Mouse (Mus musculus): Measurements from ENCODE around the gene Hoxd11.

The Hoxd11 gene

DNA sequence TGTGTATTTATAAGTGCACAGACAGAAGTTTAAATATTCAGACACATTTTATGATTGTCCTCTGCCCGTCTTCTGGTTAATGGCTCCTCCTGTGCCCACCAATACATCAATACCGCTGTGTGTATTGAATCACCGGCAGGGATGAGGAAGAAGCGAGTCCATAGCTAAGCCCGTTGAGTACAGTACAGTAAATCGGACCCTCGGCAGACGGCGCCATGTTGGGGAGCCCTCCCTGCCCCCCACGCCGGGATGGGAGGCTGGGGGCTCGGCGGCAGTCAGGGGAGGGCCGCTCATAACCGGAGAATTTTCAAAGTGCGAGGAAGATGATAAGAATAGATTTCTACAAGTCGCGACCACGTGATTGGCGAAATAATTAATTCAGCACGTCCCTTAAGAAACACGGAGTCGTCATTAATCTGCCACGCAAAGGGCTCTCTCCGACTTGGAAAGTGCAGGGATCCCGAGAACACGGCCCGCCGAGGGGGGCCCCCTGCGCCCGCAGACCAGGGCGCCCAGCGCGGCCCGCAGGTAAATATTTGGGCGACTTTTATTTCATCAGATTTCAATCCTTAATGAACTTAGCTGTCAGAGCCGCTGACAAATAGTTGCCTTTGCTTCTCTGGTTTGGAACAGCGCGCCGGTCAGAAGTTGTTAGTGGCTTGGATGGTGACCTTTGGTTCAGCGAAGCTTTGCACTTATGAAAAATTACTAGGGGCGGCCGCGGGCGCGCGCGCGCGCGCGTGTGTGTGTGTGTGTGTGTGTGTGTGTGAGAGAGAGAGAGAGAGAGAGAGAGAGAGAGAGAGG, 53.4 kb downstream of the Hoxd11 start:
- DNase-seq, result no peak

GRCm38 (mm10) chr2:74733317-74733661, 53.9 kb downstream of the Hoxd11 start:
- no peak for DNase-seq

DNA sequence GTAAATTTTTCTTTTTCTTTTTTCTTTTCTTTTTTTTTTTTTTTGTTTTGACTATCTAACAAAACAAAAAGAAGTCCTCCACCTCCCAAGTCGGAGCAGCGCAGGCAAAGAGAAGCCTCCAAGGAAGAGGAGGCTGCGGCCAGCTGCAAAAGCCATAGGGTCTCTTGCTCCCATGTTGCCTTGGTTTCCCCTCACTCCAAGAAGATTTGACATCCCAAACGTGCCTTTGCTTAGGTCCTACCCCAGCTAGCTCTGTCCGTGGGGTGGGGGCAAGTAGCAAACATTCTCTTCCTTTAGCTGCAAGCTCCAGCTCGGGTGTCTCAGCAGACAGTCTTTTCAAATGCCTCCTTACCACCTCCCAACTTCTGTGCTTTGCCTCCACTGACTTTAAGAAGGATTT, 54.4 kb downstream of the Hoxd11 start:
- no peak for DNase-seq

GRCm38 (mm10) chr2:74734451-74734850, 55.1 kb downstream of the Hoxd11 start:
- no peak for DNase-seq

DNA sequence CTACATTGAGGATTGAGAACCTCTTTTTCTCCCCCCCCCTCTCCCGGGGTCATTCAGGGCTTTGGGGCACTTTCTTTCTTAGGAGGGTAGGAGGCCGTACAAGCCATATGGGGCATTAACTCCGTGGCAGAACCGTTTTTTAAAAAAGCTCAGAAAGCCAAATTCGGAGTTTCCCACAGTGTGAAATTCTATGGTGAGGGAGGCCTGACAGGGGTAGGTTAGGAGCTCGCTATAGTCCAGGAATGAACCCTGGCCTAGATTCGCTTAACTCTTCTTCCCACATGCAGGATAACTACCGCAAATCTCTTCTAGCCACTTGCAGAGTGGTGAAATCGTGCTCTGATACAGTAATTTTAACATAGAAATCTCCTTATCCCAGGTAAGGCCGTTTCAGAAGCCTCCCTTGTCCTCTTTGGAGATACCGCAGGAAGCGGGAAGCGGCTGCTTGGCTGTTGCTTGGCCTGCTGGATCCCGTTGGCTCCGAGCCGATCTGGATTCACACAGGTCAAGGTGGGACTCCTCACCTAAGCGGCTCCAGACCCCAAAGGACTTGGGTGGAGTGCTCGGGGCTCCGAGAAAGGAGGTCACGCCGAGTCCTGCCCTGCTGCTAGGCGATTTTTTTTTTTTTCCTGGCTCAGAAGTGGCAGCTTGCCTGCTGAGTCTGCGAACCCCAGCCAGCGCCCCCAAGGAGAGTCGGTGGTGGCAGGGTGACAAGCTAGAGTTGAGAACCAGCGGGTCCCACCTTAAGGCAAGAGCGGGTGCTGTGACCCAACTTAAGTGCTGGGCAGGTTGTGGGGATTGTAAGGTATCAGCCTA, 55.8 kb downstream of the Hoxd11 start:
- DNase-seq, result no peak

DNA sequence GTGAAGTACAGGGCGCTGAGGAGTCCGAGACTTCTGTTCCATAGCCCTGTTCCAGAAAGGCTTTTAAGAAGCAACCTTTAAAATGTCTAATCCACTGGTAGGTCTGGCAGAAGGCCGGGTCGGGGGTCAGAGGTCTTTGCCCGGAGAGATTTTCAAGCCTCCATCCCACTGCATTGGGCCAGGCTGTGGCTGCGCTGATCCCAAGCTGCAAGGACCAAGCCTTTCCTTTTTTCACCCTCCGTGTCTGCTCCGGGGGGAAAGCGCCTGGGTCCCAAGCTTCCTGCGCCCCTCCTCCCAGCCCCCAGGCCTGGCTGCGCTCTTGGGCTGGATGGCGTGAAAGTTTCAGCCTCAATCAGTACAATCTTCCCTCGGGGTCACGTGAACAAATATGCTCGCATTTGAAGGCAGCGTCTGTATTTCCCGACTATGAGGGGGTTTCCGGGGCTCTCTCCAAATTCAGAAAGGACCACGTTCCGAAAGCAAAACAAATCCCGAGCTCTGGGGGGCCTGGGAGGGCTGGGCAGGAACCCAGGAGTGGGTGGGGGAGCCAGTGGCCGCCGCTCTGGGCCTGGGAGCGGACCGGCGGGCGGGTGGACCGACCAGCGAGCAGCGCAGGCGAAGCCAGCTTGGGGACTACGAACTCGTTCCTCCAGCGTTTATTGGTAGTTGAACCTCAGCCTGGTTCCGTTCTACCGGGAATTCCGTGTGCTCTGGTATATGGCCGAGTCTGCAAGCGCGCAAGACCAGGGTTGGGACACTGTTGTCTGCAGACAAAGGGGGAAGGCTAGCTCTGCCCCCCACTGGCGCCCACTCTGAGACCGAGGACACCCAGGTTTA, 56.7 kb downstream of the Hoxd11 start:
- no peak for DNase-seq
